Mouse (Mus musculus): ENCODE data around the gene H2afj. TPM values are rescaled to one million over a fixed set of nuclear protein-coding genes. Genes with fewer than 3 reads are reported as not detected.
A peak's percentile ranks its signal among the peaks of the same experiment; 100 is the strongest.
"Not testable (repeated sequence)": the region's sequence is repeated elsewhere in the genome, so short reads cannot be mapped to it uniquely, and the experiment has no call there.

H2afj gene
- polyA plus RNA-seq, 1 experiment from 2014 or later, result 120 TPM

DNA sequence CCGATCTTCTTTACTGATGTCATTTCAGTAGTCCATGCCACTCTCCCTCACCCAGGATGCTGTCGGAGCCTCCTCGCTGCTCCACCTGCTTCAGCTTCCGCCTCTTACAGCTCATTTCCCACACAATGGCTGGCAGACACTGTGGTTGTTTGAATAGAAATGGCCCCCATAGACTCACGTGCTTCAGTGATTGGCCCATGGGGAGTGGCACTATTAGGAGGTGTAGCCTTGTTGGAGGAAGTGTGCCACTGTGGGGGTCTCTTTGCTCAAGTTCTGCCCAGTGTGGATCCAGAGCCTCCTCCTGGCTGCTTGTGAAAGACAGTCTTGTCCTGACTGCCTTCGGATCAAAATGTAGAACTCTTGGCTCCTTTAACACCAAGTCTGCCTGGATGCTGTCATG is 12.2 kb upstream of the H2afj start:
- Histone ChIP-seq H3K4me1 (replicated peaks) (peaks cover 18% of the 10 kb centered on the region), H3K4me3 (no peak overlapping the region), H3K36me3 (no peaks in the 10 kb centered on the region), H3K27me3 (ENCODE audit: insufficient read depth, poor library complexity, severe bottlenecking) (peaks cover 8% of the 10 kb centered on the region; the same call in 1 of the 2 replicates), H3K9me3 (no peaks in the 10 kb centered on the region), H3K27ac (no peak overlapping the region)
- 59% methylated on average over 6 of the region's 6 CpGs for WGBS
- no peak for DNase-seq (ENCODE audit: low spot score)

DNA sequence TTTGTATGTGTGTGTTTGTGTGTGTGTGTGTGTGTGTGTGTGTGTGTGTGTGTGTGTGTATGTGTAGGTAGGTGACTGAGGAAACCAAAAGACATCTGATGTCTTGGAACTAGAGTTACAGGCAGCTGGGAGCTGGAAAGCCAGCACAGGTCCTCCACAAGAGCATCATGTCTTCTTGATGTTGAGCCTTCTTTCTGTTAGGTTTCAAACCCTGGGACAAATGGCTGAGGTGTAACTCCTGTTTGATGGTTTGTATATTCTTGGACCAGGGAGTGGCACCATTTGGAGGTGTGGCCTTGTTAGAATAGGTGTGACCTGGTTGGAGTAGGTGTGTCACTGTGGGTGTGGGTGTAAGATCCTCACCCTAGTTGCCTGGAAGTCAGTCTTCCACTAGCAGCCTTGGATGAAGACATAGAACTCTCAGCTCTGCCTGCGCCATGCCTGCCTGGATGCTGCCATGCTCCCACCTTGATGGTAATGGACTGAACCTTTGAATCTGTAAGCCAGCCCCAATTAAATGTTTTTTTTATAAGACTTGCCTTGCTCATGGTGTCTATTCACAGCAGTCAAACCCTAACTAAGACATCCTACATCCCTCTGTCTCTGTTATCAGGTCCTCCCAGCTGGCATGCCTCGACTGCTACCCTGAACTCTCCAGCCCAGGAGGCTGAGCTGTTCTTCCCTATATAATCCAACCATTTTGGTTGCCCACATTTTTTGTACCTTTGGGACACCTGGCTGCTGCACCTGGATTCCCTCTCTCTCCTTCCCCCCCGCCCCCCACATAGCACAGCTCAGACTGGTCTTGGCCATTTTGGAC is 10.0 kb upstream of the H2afj start:
- H3K9me3 ChIP-seq; H3K27me3 ChIP-seq (ENCODE audit: insufficient read depth, poor library complexity, severe bottlenecking); DNase-seq (ENCODE audit: low spot score); H3K27ac ChIP-seq; H3K36me3 ChIP-seq; H3K4me3 ChIP-seq: not testable (repeated sequence)
- WGBS, result 90% methylated on average over 3 of the region's 3 CpGs
- peaks cover 18% of the 10 kb centered on the region for H3K4me1 ChIP-seq (replicated peaks)

DNA sequence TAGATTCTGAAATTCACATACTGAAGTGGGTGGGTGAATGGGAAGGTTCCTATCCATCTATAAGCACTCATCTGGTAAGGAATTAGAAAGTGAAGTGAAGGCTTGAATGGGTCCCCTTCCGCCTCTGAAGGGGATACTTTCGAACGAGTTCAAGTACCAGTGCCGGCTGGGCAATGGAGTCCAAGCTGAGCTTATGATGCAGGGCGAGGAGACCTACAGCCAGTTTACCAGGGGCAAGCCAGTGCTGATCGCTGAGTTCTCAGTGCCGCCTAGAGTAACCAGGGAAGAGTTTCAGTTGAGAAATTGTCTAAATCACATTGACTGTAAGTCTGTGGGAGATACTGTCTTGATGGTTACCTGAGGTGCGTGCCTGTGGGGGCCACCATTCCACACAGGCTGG is 7.3 kb upstream of the H2afj start:
- no peak overlapping the region for H3K27ac ChIP-seq
- H3K27me3 ChIP-seq (ENCODE audit: insufficient read depth, poor library complexity, severe bottlenecking), result no peaks in the 10 kb centered on the region
- H3K4me1 ChIP-seq (replicated peaks), result peaks cover 15% of the 10 kb centered on the region
- WGBS, result 91% methylated on average over 8 of the region's 8 CpGs
- H3K4me3 ChIP-seq, result no peak overlapping the region
- no peak for DNase-seq (ENCODE audit: low spot score)
- no peaks in the 10 kb centered on the region for H3K36me3 ChIP-seq
- H3K9me3 ChIP-seq, result no peaks in the 10 kb centered on the region

DNA sequence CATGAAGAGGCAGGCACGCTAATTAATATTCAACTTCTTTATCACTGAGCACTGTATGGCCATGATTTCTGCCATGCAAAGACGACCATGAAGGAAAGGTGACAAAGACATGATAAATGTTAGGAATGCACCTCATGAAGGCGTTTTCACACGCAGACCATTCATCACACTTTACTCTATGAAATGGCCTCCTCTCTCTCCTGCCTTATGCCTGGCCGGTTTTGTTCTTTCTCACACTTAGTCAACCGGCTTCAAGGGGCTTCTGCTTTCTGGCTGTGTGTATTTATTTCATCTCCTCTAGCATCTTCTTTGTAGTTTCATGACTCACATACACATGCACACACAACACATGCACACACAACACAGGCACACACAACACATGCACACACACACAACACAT is 6.8 kb upstream of the H2afj start:
- H3K9me3 ChIP-seq, result no peaks in the 10 kb centered on the region
- peaks cover 15% of the 10 kb centered on the region for H3K4me1 ChIP-seq (replicated peaks)
- DNase-seq (ENCODE audit: low spot score), result no peak
- no peaks in the 10 kb centered on the region for H3K27me3 ChIP-seq (ENCODE audit: insufficient read depth, poor library complexity, severe bottlenecking)
- H3K27ac ChIP-seq, result no peak overlapping the region
- H3K4me3 ChIP-seq, result no peak overlapping the region
- no peaks in the 10 kb centered on the region for H3K36me3 ChIP-seq
- WGBS, result 90% methylated on average over 6 of the region's 6 CpGs

- Histone ChIP-seq H3K36me3 (no peaks in the 10 kb centered on the region), H3K9me3 (no peaks in the 10 kb centered on the region), H3K4me3 (peak overlapping the region; percentile 76), H3K4me1 (replicated peaks) (peaks cover 21% of the 10 kb centered on the region), H3K27ac (peak overlapping the region; percentile 100), H3K27me3 (ENCODE audit: insufficient read depth, poor library complexity, severe bottlenecking) (no peaks in the 10 kb centered on the region)
- WGBS, result 28% methylated on average over 12 of the region's 12 CpGs
- DNase-seq (ENCODE audit: low spot score), result no peak
These were observed 4.8 kb upstream of the H2afj start for GRCm38 (mm10) chr6:136803093-136803738.

- no peaks in the 10 kb centered on the region for H3K9me3 ChIP-seq
- peak within 1 kb of the TSS; percentile 100 for H3K27ac ChIP-seq
- under 1% methylated on average over 50 of the region's 50 CpGs for WGBS
These were observed 4.1 kb upstream of the H2afj start, which contains the start of gene Hist4h4 for GRCm38 (mm10) chr6:136803739-136804633. TSS of gene Hist4h4 (minus strand) at chr6:136804415.

GRCm38 (mm10) chr6:136804705-136805408 is 3.2 kb upstream of the H2afj start:
- 39% methylated on average over 9 of the region's 9 CpGs for WGBS
- no peak for DNase-seq (ENCODE audit: low spot score)

More at GRCm38 (mm10) chr6:136803739-136804633, 4.1 kb upstream of the H2afj start, which contains the start of gene Hist4h4:
- DNase-seq (ENCODE audit: low spot score), result peak; percentile 92
- Histone ChIP-seq H3K36me3 (no peaks in the 10 kb centered on the region), H3K4me1 (replicated peaks) (peaks cover 26% of the 10 kb centered on the region), H3K27me3 (ENCODE audit: insufficient read depth, poor library complexity, severe bottlenecking) (no peaks in the 10 kb centered on the region), H3K4me3 (peak within 1 kb of the TSS; percentile 76)

GRCm38 (mm10) chr6:136805409-136805775 is 2.7 kb upstream of the H2afj start:
- peaks cover 35% of the 10 kb centered on the region for H3K4me1 ChIP-seq (replicated peaks)
- DNase-seq (ENCODE audit: low spot score), result no peak
- H3K27ac ChIP-seq, result no peak overlapping the region
- peaks cover 8% of the 10 kb centered on the region; the same call in 1 of the 2 replicates for H3K36me3 ChIP-seq
- no peaks in the 10 kb centered on the region for H3K9me3 ChIP-seq
- H3K4me3 ChIP-seq, result no peak overlapping the region
- WGBS, result 90% methylated on average over 1 of the region's 1 CpGs
- no peaks in the 10 kb centered on the region for H3K27me3 ChIP-seq (ENCODE audit: insufficient read depth, poor library complexity, severe bottlenecking)

More at GRCm38 (mm10) chr6:136804705-136805408, 3.2 kb upstream of the H2afj start:
- Histone ChIP-seq H3K36me3 (peaks cover 3% of the 10 kb centered on the region; the same call in 1 of the 2 replicates), H3K9me3 (no peaks in the 10 kb centered on the region), H3K4me3 (peak overlapping the region; percentile 76), H3K27ac (peak overlapping the region; percentile 100), H3K27me3 (ENCODE audit: insufficient read depth, poor library complexity, severe bottlenecking) (no peaks in the 10 kb centered on the region), H3K4me1 (replicated peaks) (peaks cover 35% of the 10 kb centered on the region)

GRCm38 (mm10) chr6:136806819-136807218 is 1.2 kb upstream of the H2afj start:
- no peaks in the 10 kb centered on the region for H3K9me3 ChIP-seq
- peak overlapping the region; percentile 85 for H3K27ac ChIP-seq
- H3K4me1 ChIP-seq (replicated peaks), result peaks cover 35% of the 10 kb centered on the region
- H3K36me3 ChIP-seq, result peaks cover 19% of the 10 kb centered on the region
- WGBS, result 62% methylated on average over 5 of the region's 5 CpGs
- 0 out of 2 replicates have a peak overlapping the region, but pooled peaks have one; percentile 85 for H3K4me3 ChIP-seq
- no peaks in the 10 kb centered on the region for H3K27me3 ChIP-seq (ENCODE audit: insufficient read depth, poor library complexity, severe bottlenecking)
- DNase-seq (ENCODE audit: low spot score), result no peak

DNA sequence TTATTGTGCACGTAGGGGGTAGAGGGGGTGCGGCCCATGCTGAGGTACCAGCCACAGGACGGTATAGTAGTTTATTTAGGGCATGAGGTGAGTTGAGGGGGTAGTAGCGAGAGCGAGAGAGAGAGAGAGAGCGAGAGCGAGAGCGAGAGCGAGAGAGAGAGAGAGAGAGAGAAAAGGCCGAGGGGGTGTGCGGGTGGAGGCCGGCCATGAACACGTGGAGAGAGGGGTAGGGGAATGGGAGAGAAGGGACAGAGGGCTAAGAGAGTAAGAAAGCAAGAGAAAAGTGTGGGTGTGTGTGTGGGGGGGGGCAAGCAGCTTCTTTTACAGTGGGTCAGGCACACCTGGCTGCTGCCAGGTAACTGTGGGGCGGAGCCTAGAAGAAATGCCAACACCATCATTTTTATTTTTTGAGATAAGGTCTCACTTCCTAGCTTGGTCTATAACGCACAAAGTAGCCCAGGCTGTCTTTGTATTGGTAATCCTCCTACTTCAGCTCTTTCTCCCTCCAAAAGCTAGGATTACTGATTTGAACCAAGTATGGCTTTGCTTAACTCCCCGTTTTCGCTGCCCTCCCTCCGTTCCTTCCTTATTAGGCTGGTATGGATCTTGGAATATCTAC is 540 bp upstream of the H2afj start:
- Histone ChIP-seq H3K36me3 (peaks cover 26% of the 10 kb centered on the region), H3K4me3 (peak overlapping the region; percentile 85), H3K4me1 (replicated peaks) (peaks cover 35% of the 10 kb centered on the region), H3K27ac (peak overlapping the region; percentile 85), H3K9me3 (no peaks in the 10 kb centered on the region), H3K27me3 (ENCODE audit: insufficient read depth, poor library complexity, severe bottlenecking) (no peaks in the 10 kb centered on the region)
- WGBS, result 23% methylated on average over 18 of the region's 18 CpGs
- peak; percentile 20 for DNase-seq (ENCODE audit: low spot score)

- Histone ChIP-seq H3K27me3 (ENCODE audit: insufficient read depth, poor library complexity, severe bottlenecking) (no peaks in the 10 kb centered on the region), H3K27ac (peak overlapping the region; percentile 85), H3K4me3 (peak overlapping the region; percentile 85), H3K9me3 (no peaks in the 10 kb centered on the region), H3K4me1 (replicated peaks) (peaks cover 26% of the 10 kb centered on the region), H3K36me3 (peaks cover 37% of the 10 kb centered on the region)
- peak; percentile 23 for DNase-seq (ENCODE audit: low spot score)
- WGBS, result 1% methylated on average over 28 of the region's 28 CpGs
These were observed 595 bp downstream of the H2afj start for GRCm38 (mm10) chr6:136808631-136809046.

All from hindbrain, embryonic 10.5 days (tissue).